Mouse (Mus musculus) right cerebral cortex, postnatal 25 days (tissue): ENCODE measurements around the gene Lif.
A peak's percentile ranks its signal among the peaks of the same experiment; 100 is the strongest.

ENCODE experiments used
- DNase-seq: peaks from one replicate; pipeline ENCODE4 v3.0.0; 2022

The Lif gene

GRCm38 (mm10) chr11:4256846-4257607 is at the start of gene Lif:
TSS of gene Lif (plus strand) at chr11:4257557.
- no peak for DNase-seq

GRCm38 (mm10) chr11:4207655-4208054 is 49.7 kb upstream of the Lif start:
- no peak for DNase-seq

GRCm38 (mm10) chr11:4209556-4209955 is 47.8 kb upstream of the Lif start:
- no peak for DNase-seq

DNA sequence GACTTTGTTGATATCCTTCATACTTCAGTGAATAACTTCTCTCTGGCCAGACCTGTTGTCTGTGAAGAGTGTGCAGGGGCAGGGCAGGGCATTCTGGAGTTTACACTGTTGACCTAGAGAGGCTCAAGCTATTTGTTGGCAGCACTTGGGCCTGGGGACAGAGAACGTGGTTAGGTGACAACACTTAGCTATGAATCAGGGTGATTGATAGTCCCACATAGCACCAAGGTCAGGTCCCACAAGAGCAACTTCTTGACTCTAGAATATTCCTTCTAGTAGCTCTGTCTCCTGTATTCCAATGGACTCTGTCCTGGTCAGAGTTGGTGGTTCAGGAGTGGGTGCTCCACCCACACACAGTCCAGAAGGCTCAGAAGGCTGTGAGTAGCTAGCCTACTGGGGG is 46.6 kb upstream of the Lif start:
- DNase-seq: no peak

DNA sequence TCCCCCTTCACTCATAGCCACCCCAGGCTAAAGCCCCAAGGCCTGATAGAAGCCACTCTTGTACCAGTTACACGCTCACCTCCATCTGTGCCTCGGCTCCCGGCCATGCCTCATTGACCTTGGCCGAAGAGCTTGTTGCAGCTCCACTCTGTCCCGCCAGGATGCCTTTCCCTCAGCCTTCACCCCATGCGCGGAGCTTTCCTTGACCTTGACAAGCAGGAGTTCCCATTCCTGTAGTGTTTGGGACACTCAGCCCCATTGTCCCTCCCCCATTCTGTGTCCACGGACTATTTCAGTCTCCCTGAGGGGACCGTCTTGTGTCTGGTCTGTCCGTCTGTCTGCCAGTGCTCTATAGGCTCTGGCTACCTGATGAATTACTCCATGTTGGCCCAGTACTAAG is 44.2 kb upstream of the Lif start:
- no peak for DNase-seq

- DNase-seq: no peak
These were observed 42.8 kb upstream of the Lif start for GRCm38 (mm10) chr11:4214572-4214971.

DNA sequence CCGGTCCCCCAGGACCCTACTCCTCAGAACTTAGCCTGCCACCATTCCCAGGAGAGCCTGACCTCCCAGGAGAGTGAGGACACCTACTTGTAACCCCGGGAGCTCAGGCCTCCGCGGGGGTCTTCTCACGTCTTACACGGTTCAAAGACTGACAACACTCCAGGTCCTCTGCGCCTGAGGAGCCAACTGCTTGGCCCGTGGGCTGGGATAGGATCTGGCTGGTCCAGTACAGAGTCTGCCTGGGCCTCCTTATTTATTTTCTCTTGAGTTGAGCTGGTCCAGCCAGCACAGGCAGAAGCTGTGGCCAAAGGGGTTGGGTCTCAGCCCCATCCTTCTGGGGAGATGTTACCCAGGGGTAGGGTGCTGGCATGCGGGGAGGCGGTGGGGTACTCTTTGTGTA is 42.3 kb upstream of the Lif start:
- no peak for DNase-seq

DNA sequence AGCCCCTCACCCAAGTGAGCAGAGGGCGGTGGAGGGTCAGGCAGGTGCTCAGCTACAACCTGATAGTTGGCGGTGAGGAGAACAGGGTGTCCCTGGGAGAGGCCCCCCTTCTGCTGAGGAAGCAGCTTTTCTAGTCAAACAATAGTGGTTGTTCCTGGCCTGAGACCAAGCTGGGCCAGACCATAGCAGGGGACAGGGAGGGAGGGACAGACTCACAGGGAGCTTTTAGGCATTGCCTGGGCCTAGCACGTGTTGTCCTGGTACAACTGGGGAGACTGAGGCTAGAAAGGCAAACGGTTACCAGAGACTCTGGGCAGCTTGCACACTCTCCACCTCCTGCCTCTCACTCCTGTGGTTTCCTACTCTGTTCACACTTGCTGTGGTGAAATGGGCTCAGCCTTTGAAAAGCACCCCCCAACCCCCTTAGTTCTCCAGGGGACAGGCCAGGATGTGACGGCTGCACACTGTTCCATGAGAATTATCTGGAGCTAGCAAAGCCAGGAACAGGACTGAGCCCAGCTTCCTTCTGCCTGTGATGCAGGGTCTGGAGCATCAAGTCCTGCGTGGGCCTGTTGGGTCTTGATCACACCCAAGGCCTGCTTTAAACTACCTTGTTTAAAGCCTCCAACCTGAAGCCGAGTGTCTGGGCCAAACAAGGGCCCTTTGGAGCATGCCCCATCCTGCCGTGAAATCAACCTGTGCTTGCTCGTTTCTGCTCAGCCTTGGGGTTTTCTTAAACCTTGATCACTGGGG is 40.9 kb upstream of the Lif start:
- no peak for DNase-seq

DNA sequence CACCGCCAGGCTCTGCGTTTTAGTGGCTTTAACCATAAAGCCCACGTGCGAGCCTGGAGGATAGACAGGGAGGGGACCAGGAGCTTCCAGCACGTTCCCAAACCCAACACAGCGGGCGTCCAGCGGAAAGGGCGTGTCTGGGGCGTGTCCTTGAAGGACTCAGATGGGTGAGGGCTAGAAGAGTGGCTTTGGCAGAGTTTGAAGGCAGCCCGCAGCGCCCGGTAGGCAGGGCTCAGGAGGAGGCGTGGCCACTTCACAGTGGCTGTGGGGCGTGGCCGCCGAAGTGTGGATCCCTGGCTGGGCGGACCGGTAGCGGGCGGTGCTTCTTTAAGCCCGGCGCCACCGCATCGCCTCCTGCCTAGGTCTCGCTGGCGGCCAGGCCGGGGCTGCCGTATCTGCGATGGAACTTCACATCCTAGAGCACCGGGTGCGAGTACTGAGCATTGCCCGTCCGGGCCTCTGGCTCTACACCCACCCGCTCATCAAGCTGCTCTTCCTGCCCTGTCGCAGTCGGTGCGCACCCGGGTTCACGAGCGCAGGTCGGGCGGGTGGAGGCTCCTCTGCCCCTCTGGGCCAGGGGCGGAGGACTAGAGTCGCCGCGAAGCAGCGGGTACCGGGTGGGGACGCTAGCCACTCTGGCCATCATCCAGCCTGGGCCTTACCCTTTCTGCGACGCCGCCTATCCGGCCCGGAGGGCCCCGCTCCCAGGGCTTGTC is 39.3 kb upstream of the Lif start, which contains the start of gene Castor1:
Gene Castor1, plus strand, starts transcription at position 312 of the 716 bp plus-strand sequence.
- peak; percentile 60 for DNase-seq

GRCm38 (mm10) chr11:4218637-4219036 is 38.7 kb upstream of the Lif start:
- no peak for DNase-seq

GRCm38 (mm10) chr11:4219317-4219751 is 38.0 kb upstream of the Lif start:
- DNase-seq: peak; percentile 67

- no peak for DNase-seq
These were observed 37.4 kb upstream of the Lif start for GRCm38 (mm10) chr11:4219908-4220307.

DNA sequence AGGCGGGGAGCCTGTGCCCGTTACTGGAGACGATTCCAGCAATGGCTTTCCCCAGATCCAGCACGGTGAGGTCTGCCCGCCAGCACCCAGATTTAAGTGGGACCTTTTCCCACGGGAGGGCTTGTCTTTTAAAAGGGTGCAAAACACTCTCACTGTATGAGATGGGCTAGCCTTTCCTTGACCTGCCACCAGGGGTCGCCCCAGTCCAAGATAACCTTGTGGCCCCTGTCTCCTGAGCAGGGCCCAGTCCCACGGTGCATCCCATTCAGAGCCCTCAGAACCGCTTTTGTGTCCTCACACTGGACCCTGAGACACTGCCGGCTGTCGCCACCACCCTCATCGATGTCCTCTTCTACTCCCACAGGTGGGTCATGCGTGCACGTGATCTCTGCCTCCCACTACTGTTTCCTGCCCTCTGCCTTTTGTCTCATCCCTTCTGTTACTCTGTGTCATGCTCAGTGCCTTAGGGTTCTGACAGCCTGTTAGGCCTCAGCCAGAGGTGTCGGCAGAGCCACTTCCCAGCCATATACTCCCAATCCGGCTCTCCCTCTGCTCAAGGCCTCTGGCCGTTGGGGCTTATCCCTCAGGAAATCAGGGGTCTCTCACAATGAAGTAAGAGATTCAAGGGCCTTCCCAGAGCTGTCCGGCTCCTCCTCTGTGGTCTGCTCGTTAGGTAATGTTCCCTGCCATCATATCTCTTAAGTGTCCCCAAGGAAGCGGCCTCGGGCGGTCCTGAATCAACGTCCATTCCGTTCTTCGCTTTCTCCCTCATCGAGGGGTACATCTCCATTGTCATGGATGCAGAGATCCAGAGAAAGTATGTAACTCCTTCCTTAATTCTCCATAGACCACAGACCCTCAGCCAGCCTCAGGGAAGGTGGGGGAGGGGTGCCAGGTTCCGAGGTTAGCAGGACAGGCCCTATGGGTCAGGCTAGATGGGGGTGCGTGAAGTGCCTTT is 36.6 kb upstream of the Lif start:
- DNase-seq: peak; percentile 42

- no peak for DNase-seq
These were observed 35.1 kb upstream of the Lif start for GRCm38 (mm10) chr11:4222046-4222950.

GRCm38 (mm10) chr11:4223393-4224188 is 33.8 kb upstream of the Lif start:
- no peak for DNase-seq

DNA sequence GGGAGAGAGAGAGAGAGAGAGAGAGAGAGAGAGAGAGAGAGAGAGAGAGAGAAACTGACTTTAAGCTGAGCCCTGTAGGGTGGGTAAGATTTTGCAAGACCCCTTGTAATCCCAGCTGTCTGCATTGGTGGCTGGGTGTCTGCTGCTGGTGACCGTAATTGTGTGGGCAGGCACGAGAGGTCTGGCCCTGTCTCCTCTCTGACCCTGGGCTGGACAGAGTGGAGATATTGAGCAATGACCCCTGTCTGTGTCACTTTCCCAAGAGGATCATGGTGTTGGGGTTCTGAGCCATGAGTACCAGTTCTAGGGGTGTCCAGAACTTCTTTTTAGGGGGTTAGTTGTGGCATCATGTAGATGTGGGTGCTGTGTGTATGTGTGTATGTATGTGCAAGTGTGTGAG is 33.1 kb upstream of the Lif start:
- no peak for DNase-seq

- no peak for DNase-seq
These were observed 30.6 kb upstream of the Lif start for GRCm38 (mm10) chr11:4226569-4227325.

- DNase-seq: no peak
These were observed 28.9 kb upstream of the Lif start for GRCm38 (mm10) chr11:4228463-4228862.

DNA sequence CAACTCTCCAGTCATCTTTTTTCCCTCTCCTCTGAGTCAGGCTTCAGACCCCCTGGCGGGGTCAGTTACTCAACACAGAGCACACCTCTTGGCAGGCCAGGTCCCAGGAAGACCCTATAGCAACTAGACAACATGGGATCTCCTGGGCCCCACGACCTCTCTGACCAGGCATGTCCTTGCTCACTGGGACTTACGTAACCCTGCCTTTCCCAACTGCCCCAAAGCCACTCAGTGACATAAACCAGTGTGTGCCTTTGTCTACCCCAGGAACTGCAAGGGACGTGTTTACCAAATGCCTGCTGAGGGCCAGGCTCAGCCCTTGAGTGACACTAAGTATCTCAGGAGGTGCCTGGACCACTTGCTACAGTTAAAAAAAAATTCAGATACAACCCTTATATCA is 27.5 kb upstream of the Lif start:
- DNase-seq: no peak

GRCm38 (mm10) chr11:4231435-4231834 is 25.9 kb upstream of the Lif start:
- no peak for DNase-seq
